Comparison of ENCODE assay signal across 8 mouse cellular contexts in genomic region chr8:84661961-84662571, GRCm38 (mm10). TPM values are rescaled to one million over a fixed set of nuclear protein-coding genes. Genes with fewer than 3 reads are reported as not detected.
A peak's percentile ranks its signal among the peaks of the same experiment; 100 is the strongest.
DNase-seq lines count a peak whose midpoint lies in the region; ATAC-seq and TF ChIP-seq lines count a peak whose summit lies in the region.

No protein-coding gene starts in this region.

- no peak for ATAC-seq in embryonic facial prominence, embryonic 13.5 days (ENCODE audit: insufficient number of reproducible peaks, insufficient read depth, low FRiP score, low TSS enrichment, low read depth)
- ATAC-seq in limb, embryonic 13.5 days (ENCODE audit: low FRiP score, low read depth): peak; percentile 2; the same call in 1 of the 2 replicates
- 0 out of 2 replicates have a peak, but pooled peaks have one; percentile 1 for ATAC-seq in midbrain, embryonic 15.5 days (replicated peaks)

- TF ChIP-seq CTCF in E14TG2a.4 (conservative IDR thresholded peaks at IDR 0.05; ENCODE audit: low read length): no peak

- peak overlapping the region; percentile 94 for H3K9ac ChIP-seq in embryonic facial prominence, embryonic 13.5 days
- H3K9ac ChIP-seq in limb, embryonic 13.5 days: peak overlapping the region; percentile 96
- H3K9ac ChIP-seq in midbrain, embryonic 15.5 days: peak overlapping the region; percentile 45

- peak overlapping the region; percentile 96 for H3K27ac ChIP-seq in embryonic facial prominence, embryonic 13.5 days
- peak overlapping the region; percentile 93 for H3K27ac ChIP-seq in limb, embryonic 13.5 days
- H3K27ac ChIP-seq in midbrain, embryonic 15.5 days: peak overlapping the region; percentile 73

- WGBS in embryonic facial prominence, embryonic 13.5 days: under 1% methylated on average over 61 of the region's 61 CpGs
- WGBS in limb, embryonic 13.5 days: under 1% methylated on average over 61 of the region's 61 CpGs
- WGBS in midbrain, embryonic 15.5 days: under 1% methylated on average over 61 of the region's 61 CpGs

- H3K9me3 ChIP-seq in E14TG2a.4 (ENCODE audit: low read length): no peaks in the 10 kb centered on the region
- H3K9me3 ChIP-seq in embryonic facial prominence, embryonic 13.5 days: no peaks in the 10 kb centered on the region
- no peaks in the 10 kb centered on the region for H3K9me3 ChIP-seq in limb, embryonic 13.5 days
- H3K9me3 ChIP-seq in midbrain, embryonic 15.5 days: no peaks in the 10 kb centered on the region

- peak overlapping the region; percentile 99 for H3K4me3 ChIP-seq in E14TG2a.4 (replicated peaks; ENCODE audit: low read length)
- H3K4me3 ChIP-seq in embryonic facial prominence, embryonic 13.5 days: peak overlapping the region; percentile 85
- peak overlapping the region; percentile 90 for H3K4me3 ChIP-seq in limb, embryonic 13.5 days
- H3K4me3 ChIP-seq in midbrain, embryonic 15.5 days: peak overlapping the region; percentile 65

- H3K4me2 ChIP-seq in embryonic facial prominence, embryonic 13.5 days: peak overlapping the region; percentile 87
- peak overlapping the region; percentile 94 for H3K4me2 ChIP-seq in limb, embryonic 13.5 days (replicated peaks)
- peak overlapping the region; percentile 73 for H3K4me2 ChIP-seq in midbrain, embryonic 15.5 days

- peaks cover 51% of the 10 kb centered on the region for H3K4me1 ChIP-seq in E14TG2a.4 (replicated peaks; ENCODE audit: low read depth, low read length)
- peaks cover 56% of the 10 kb centered on the region for H3K4me1 ChIP-seq in embryonic facial prominence, embryonic 13.5 days
- peaks cover 55% of the 10 kb centered on the region for H3K4me1 ChIP-seq in limb, embryonic 13.5 days
- H3K4me1 ChIP-seq in midbrain, embryonic 15.5 days: peaks cover 55% of the 10 kb centered on the region

- H3K36me3 ChIP-seq in E14TG2a.4 (ENCODE audit: insufficient read depth, low read length): peaks cover 33% of the 10 kb centered on the region
- H3K36me3 ChIP-seq in embryonic facial prominence, embryonic 13.5 days: no peaks in the 10 kb centered on the region; the same call in 1 of the 2 replicates
- no peaks in the 10 kb centered on the region for H3K36me3 ChIP-seq in limb, embryonic 13.5 days
- no peaks in the 10 kb centered on the region for H3K36me3 ChIP-seq in midbrain, embryonic 15.5 days (replicated peaks)

- intact Hi-C loops in heart, postnatal 14 days (cut with DNase I): loop anchor here (1.0 to 5.0 kb wide), 3 partner anchors 23 to 460 kb away; partner anchors contain the start of gene Lyl1

- no peaks in the 10 kb centered on the region for H3K27me3 ChIP-seq in E14TG2a.4 (ENCODE audit: insufficient read depth, low read length)
- H3K27me3 ChIP-seq in embryonic facial prominence, embryonic 13.5 days: no peaks in the 10 kb centered on the region
- no peaks in the 10 kb centered on the region for H3K27me3 ChIP-seq in limb, embryonic 13.5 days
- no peaks in the 10 kb centered on the region; the same call in 1 of the 2 replicates for H3K27me3 ChIP-seq in midbrain, embryonic 15.5 days (replicated peaks)

- DNase-seq in cerebellum, adult 8-10 months: peak; percentile 59
- DNase-seq in cerebellum, adult 9-10 months: no peak
- peak; percentile 54 to 55 for DNase-seq in heart, postnatal 14 days
- peak; percentile 78 for DNase-seq in thymus, postnatal 14 days

RNA-seq across cellular contexts. Expression of gene Ier2, which starts 0.6 kb away (rescaled TPM):
- polyA plus RNA-seq in embryonic facial prominence, embryonic 13.5 days (2015; fragmentation: Nextera tagmentation; extraction: Ambion mirVana): 64.3 and 67.6 TPM in 2 replicates
- 10 to 100 TPM; 26.2 to 29.4 TPM for total RNA-seq in heart, postnatal 14 days (2021)
- polyA plus RNA-seq in limb, embryonic 13.5 days (2015; fragmentation: Nextera tagmentation; extraction: Ambion mirVana): 71.9 and 73.0 TPM in 2 replicates
- polyA plus RNA-seq in midbrain, embryonic 15.5 days (2015; fragmentation: Nextera tagmentation; extraction: Ambion mirVana): 16.9 and 17.8 TPM in 2 replicates

RNA-seq across cellular contexts. Expression of gene Trmt1, which starts 24.0 kb away (rescaled TPM):
- 71.3 and 78.6 TPM in 2 replicates for polyA plus RNA-seq in embryonic facial prominence, embryonic 13.5 days (2015; fragmentation: Nextera tagmentation; extraction: Ambion mirVana)
- 10 to 100 TPM; 32.5 to 35.2 TPM for total RNA-seq in heart, postnatal 14 days (2021)
- polyA plus RNA-seq in limb, embryonic 13.5 days (2015; fragmentation: Nextera tagmentation; extraction: Ambion mirVana): 70.8 and 72.7 TPM in 2 replicates
- 63.3 and 66.7 TPM in 2 replicates for polyA plus RNA-seq in midbrain, embryonic 15.5 days (2015; fragmentation: Nextera tagmentation; extraction: Ambion mirVana)

RNA-seq across cellular contexts. Expression of gene Nacc1, which starts 25.6 kb away (rescaled TPM):
- 16.3 and 16.6 TPM in 2 replicates for polyA plus RNA-seq in embryonic facial prominence, embryonic 13.5 days (2015; fragmentation: Nextera tagmentation; extraction: Ambion mirVana)
- total RNA-seq in heart, postnatal 14 days (2021): 10 to 100 TPM; 35.6 to 40.5 TPM
- polyA plus RNA-seq in limb, embryonic 13.5 days (2015; fragmentation: Nextera tagmentation; extraction: Ambion mirVana): 15.0 and 15.2 TPM in 2 replicates
- polyA plus RNA-seq in midbrain, embryonic 15.5 days (2015; fragmentation: Nextera tagmentation; extraction: Ambion mirVana): 16.3 and 17.2 TPM in 2 replicates

RNA-seq across cellular contexts. Expression of gene Lyl1, which starts 39.2 kb away (rescaled TPM):
- 4.8 and 4.9 TPM in 2 replicates for polyA plus RNA-seq in embryonic facial prominence, embryonic 13.5 days (2015; fragmentation: Nextera tagmentation; extraction: Ambion mirVana)
- 1 to 10 TPM; 5.8 to 6.7 TPM for total RNA-seq in heart, postnatal 14 days (2021)
- polyA plus RNA-seq in limb, embryonic 13.5 days (2015; fragmentation: Nextera tagmentation; extraction: Ambion mirVana): 4.1 and 4.9 TPM in 2 replicates
- 3.4 and 4.2 TPM in 2 replicates for polyA plus RNA-seq in midbrain, embryonic 15.5 days (2015; fragmentation: Nextera tagmentation; extraction: Ambion mirVana)

Comparison
In these comparisons a context has a peak if more than half of its experiments do, and no peak if none do; other contexts are left out.
1. H3K9ac ChIP-seq: peak in every context shown above with its lines; median percentile 96 in limb, embryonic 13.5 days; 94 in embryonic facial prominence, embryonic 13.5 days; 45 in midbrain, embryonic 15.5 days.